Mouse (Mus musculus): Measurements from ENCODE around the gene Dlx1. TPM values are rescaled to one million over a fixed set of nuclear protein-coding genes. Genes with fewer than 3 reads are reported as not detected.
A peak's percentile ranks its signal among the peaks of the same experiment; 100 is the strongest.

The Dlx1 gene
- polyA plus RNA-seq (2014; fragmentation: Nextera tagmentation; extraction: Ambion mirVana), result 155 and 176 TPM in 2 replicates

GRCm38 (mm10) chr2:71528014-71528713 lies at the start of gene Dlx1:
TSS of gene Dlx1 (plus strand) at chr2:71528113.
- Histone ChIP-seq H3K9me3 (replicated peaks; ENCODE audit: control insufficient read depth, low read length) (no peaks in the 10 kb centered on the region), H3K9ac (ENCODE audit: low read length) (peak within 1 kb of the TSS; percentile 88), H3K4me1 (ENCODE audit: control insufficient read depth, insufficient read depth, low read length) (peaks cover 15% of the 10 kb centered on the region; the same call in 1 of the 2 replicates), H3K27ac (ENCODE audit: low read depth, low read length) (peak within 1 kb of the TSS; percentile 97), H3K36me3 (ENCODE audit: control insufficient read depth, insufficient read depth, low read length) (no peaks in the 10 kb centered on the region), H3K4me2 (ENCODE audit: low read length) (peak within 1 kb of the TSS; percentile 75), H3K27me3 (replicated peaks; ENCODE audit: control insufficient read depth, insufficient read depth, low read length) (peaks cover 66% of the 10 kb centered on the region), H3K4me3 (ENCODE audit: low read depth, low read length) (peak within 1 kb of the TSS; percentile 52)
- DNase-seq (ENCODE audit: low spot score) (peak; percentile 89), ATAC-seq (peak; percentile 63)
- under 1% methylated on average over 26 of the region's 26 CpGs for WGBS

GRCm38 (mm10) chr2:71479917-71480316 lies 48.0 kb upstream of the Dlx1 start:
- peaks cover 11% of the 10 kb centered on the region for H3K4me1 ChIP-seq (ENCODE audit: control insufficient read depth, insufficient read depth, low read length)
- no peak overlapping the region for H3K4me3 ChIP-seq (ENCODE audit: low read depth, low read length)
- 8% methylated on average over 7 of the region's 7 CpGs for WGBS
- no peaks in the 10 kb centered on the region for H3K27me3 ChIP-seq (replicated peaks; ENCODE audit: control insufficient read depth, insufficient read depth, low read length)
- no peaks in the 10 kb centered on the region for H3K36me3 ChIP-seq (ENCODE audit: control insufficient read depth, insufficient read depth, low read length)
- H3K27ac ChIP-seq (ENCODE audit: low read depth, low read length), result 0 out of 2 replicates have a peak overlapping the region, but pooled peaks have one; percentile 10
- H3K9me3 ChIP-seq (replicated peaks; ENCODE audit: control insufficient read depth, low read length), result no peaks in the 10 kb centered on the region
- H3K4me2 ChIP-seq (ENCODE audit: low read length), result no peak overlapping the region
- no peak; the same call in 1 of the 2 replicates for ATAC-seq
- no peak for DNase-seq (ENCODE audit: low spot score)
- no peak overlapping the region for H3K9ac ChIP-seq (ENCODE audit: low read length)

GRCm38 (mm10) chr2:71481825-71482224 lies 46.1 kb upstream of the Dlx1 start:
- Histone ChIP-seq H3K27ac (ENCODE audit: low read depth, low read length) (no peak overlapping the region), H3K4me2 (ENCODE audit: low read length) (no peak overlapping the region), H3K27me3 (replicated peaks; ENCODE audit: control insufficient read depth, insufficient read depth, low read length) (no peaks in the 10 kb centered on the region), H3K4me1 (ENCODE audit: control insufficient read depth, insufficient read depth, low read length) (peaks cover 8% of the 10 kb centered on the region), H3K9ac (ENCODE audit: low read length) (no peak overlapping the region), H3K4me3 (ENCODE audit: low read depth, low read length) (no peak overlapping the region), H3K9me3 (replicated peaks; ENCODE audit: control insufficient read depth, low read length) (no peaks in the 10 kb centered on the region), H3K36me3 (ENCODE audit: control insufficient read depth, insufficient read depth, low read length) (no peaks in the 10 kb centered on the region)
- DNase-seq (ENCODE audit: low spot score) (no peak), ATAC-seq (no peak)
- WGBS, result 68% methylated on average over 6 of the region's 6 CpGs

GRCm38 (mm10) chr2:71483046-71483716 lies 44.7 kb upstream of the Dlx1 start:
- WGBS, result 51% methylated on average over 10 of the region's 10 CpGs
- H3K4me3 ChIP-seq (ENCODE audit: low read depth, low read length), result no peak overlapping the region
- DNase-seq (ENCODE audit: low spot score) (peak; percentile 47), ATAC-seq (no peak)
- no peak overlapping the region for H3K4me2 ChIP-seq (ENCODE audit: low read length)
- no peaks in the 10 kb centered on the region for H3K27me3 ChIP-seq (replicated peaks; ENCODE audit: control insufficient read depth, insufficient read depth, low read length)
- H3K9ac ChIP-seq (ENCODE audit: low read length), result no peak overlapping the region
- H3K36me3 ChIP-seq (ENCODE audit: control insufficient read depth, insufficient read depth, low read length), result no peaks in the 10 kb centered on the region
- no peak overlapping the region for H3K27ac ChIP-seq (ENCODE audit: low read depth, low read length)
- H3K9me3 ChIP-seq (replicated peaks; ENCODE audit: control insufficient read depth, low read length), result no peaks in the 10 kb centered on the region
- H3K4me1 ChIP-seq (ENCODE audit: control insufficient read depth, insufficient read depth, low read length), result peaks cover 8% of the 10 kb centered on the region

DNA sequence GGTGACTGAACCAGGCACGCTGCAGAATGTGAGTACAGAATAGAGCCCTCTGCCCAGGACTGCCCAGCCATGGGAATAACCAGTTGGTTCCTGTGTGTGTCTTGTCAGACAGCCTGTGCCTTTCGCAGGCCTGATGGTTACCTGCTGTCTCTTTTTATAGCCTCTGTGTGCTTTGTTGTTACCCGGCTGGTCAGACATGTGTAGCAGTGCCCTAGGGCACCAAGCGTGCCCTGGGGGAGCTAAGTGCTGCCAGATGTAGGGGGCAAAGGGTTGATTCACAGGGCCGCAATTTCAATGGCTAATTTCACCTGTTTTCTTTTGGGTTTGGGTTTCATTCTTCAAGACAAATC lies 44.2 kb upstream of the Dlx1 start:
- Histone ChIP-seq H3K9ac (ENCODE audit: low read length) (0 out of 2 replicates have a peak overlapping the region, but pooled peaks have one; percentile 13), H3K27me3 (replicated peaks; ENCODE audit: control insufficient read depth, insufficient read depth, low read length) (no peaks in the 10 kb centered on the region), H3K36me3 (ENCODE audit: control insufficient read depth, insufficient read depth, low read length) (no peaks in the 10 kb centered on the region), H3K4me3 (ENCODE audit: low read depth, low read length) (no peak overlapping the region), H3K27ac (ENCODE audit: low read depth, low read length) (no peak overlapping the region), H3K4me2 (ENCODE audit: low read length) (no peak overlapping the region), H3K9me3 (replicated peaks; ENCODE audit: control insufficient read depth, low read length) (no peaks in the 10 kb centered on the region), H3K4me1 (ENCODE audit: control insufficient read depth, insufficient read depth, low read length) (peaks cover 8% of the 10 kb centered on the region)
- ATAC-seq (0 out of 2 replicates have a peak, but pooled peaks have one; percentile 37), DNase-seq (ENCODE audit: low spot score) (no peak)
- 14% methylated on average over 5 of the region's 5 CpGs for WGBS

- Histone ChIP-seq H3K9me3 (replicated peaks; ENCODE audit: control insufficient read depth, low read length) (no peaks in the 10 kb centered on the region), H3K4me2 (ENCODE audit: low read length) (no peak overlapping the region), H3K4me1 (ENCODE audit: control insufficient read depth, insufficient read depth, low read length) (peaks cover 4% of the 10 kb centered on the region; the same call in 1 of the 2 replicates), H3K4me3 (ENCODE audit: low read depth, low read length) (no peak overlapping the region), H3K27ac (ENCODE audit: low read depth, low read length) (no peak overlapping the region), H3K27me3 (replicated peaks; ENCODE audit: control insufficient read depth, insufficient read depth, low read length) (no peaks in the 10 kb centered on the region), H3K36me3 (ENCODE audit: control insufficient read depth, insufficient read depth, low read length) (no peaks in the 10 kb centered on the region), H3K9ac (ENCODE audit: low read length) (no peak overlapping the region)
- ATAC-seq (no peak), DNase-seq (ENCODE audit: low spot score) (no peak)
Measured at GRCm38 (mm10) chr2:71491295-71491694, 36.6 kb upstream of the Dlx1 start.

- ATAC-seq (no peak), DNase-seq (ENCODE audit: low spot score) (no peak)
- H3K27me3 ChIP-seq (replicated peaks; ENCODE audit: control insufficient read depth, insufficient read depth, low read length), result no peaks in the 10 kb centered on the region
- no peak overlapping the region for H3K27ac ChIP-seq (ENCODE audit: low read depth, low read length)
- H3K4me3 ChIP-seq (ENCODE audit: low read depth, low read length), result no peak overlapping the region
- WGBS, result 72% methylated on average over 12 of the region's 12 CpGs
- H3K9ac ChIP-seq (ENCODE audit: low read length), result no peak overlapping the region
- peaks cover 4% of the 10 kb centered on the region; the same call in 1 of the 2 replicates for H3K4me1 ChIP-seq (ENCODE audit: control insufficient read depth, insufficient read depth, low read length)
- no peaks in the 10 kb centered on the region for H3K36me3 ChIP-seq (ENCODE audit: control insufficient read depth, insufficient read depth, low read length)
- H3K9me3 ChIP-seq (replicated peaks; ENCODE audit: control insufficient read depth, low read length), result no peaks in the 10 kb centered on the region
- no peak overlapping the region for H3K4me2 ChIP-seq (ENCODE audit: low read length)
Measured at GRCm38 (mm10) chr2:71493161-71493683, 34.7 kb upstream of the Dlx1 start.

DNA sequence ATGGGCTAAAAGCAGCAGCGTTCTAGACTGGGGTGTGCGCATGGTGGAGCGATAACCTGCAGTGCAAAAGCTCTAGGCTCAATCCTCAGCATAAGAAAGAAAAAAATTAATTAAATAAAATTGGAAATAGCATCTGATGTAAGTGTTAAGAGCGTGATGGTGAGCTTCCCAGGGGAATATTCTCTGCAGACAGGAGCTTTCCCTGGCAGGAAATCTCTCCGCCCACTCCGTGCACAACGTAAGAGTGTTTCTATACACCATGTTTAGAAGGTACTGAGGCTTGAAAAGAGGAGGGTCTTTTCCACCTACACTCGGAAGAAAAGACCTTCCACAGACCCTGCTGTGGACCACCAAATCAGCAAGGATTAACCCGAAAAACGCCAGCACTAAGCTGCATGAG lies 33.4 kb upstream of the Dlx1 start:
- Histone ChIP-seq H3K4me2 (ENCODE audit: low read length) (no peak overlapping the region), H3K36me3 (ENCODE audit: control insufficient read depth, insufficient read depth, low read length) (no peaks in the 10 kb centered on the region), H3K27ac (ENCODE audit: low read depth, low read length) (no peak overlapping the region; the same call in 1 of the 2 replicates), H3K9ac (ENCODE audit: low read length) (no peak overlapping the region), H3K27me3 (replicated peaks; ENCODE audit: control insufficient read depth, insufficient read depth, low read length) (no peaks in the 10 kb centered on the region), H3K9me3 (replicated peaks; ENCODE audit: control insufficient read depth, low read length) (no peaks in the 10 kb centered on the region), H3K4me1 (ENCODE audit: control insufficient read depth, insufficient read depth, low read length) (peaks cover 6% of the 10 kb centered on the region), H3K4me3 (ENCODE audit: low read depth, low read length) (no peak overlapping the region)
- ATAC-seq (no peak), DNase-seq (ENCODE audit: low spot score) (peak; percentile 34)
- 44% methylated on average over 10 of the region's 10 CpGs for WGBS

DNA sequence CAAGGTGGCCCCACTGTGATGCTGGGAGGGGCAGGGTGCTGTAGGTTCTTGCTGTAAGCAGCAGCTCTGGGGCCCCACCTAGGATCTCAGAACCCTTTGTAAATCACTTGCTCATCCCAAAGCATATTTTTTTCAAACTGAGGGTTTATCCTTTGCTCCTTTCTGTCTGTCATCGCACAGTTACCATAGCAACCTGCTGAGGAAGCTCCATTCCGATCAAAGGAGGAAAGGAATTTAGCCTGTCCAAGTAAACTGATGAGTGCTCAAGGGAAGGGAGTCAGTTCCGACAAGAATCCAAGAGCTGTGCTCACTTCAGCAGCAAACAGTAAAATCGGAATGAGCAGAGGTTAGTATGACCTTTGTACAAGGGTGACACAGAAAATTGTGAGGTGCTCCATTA lies 32.9 kb upstream of the Dlx1 start:
- peaks cover 6% of the 10 kb centered on the region for H3K4me1 ChIP-seq (ENCODE audit: control insufficient read depth, insufficient read depth, low read length)
- DNase-seq (ENCODE audit: low spot score) (peak; percentile 53), ATAC-seq (no peak)
- H3K4me3 ChIP-seq (ENCODE audit: low read depth, low read length), result no peak overlapping the region
- H3K9me3 ChIP-seq (replicated peaks; ENCODE audit: control insufficient read depth, low read length), result no peaks in the 10 kb centered on the region
- H3K27ac ChIP-seq (ENCODE audit: low read depth, low read length), result no peak overlapping the region; the same call in 1 of the 2 replicates
- H3K9ac ChIP-seq (ENCODE audit: low read length), result no peak overlapping the region
- H3K36me3 ChIP-seq (ENCODE audit: control insufficient read depth, insufficient read depth, low read length), result no peaks in the 10 kb centered on the region
- H3K27me3 ChIP-seq (replicated peaks; ENCODE audit: control insufficient read depth, insufficient read depth, low read length), result no peaks in the 10 kb centered on the region
- H3K4me2 ChIP-seq (ENCODE audit: low read length), result no peak overlapping the region
- WGBS, result 43% methylated on average over 4 of the region's 4 CpGs

Measured in forebrain, embryonic 14.5 days (tissue).